Mouse (Mus musculus) neural tube, embryonic 12.5 days (tissue): ENCODE results near the gene Toe1. TPM values are rescaled to one million over a fixed set of nuclear protein-coding genes. Genes with fewer than 3 reads are reported as not detected.

Experiments used
- ATAC-seq: fragments of 200-750 bp; cut with Nextera tagmentation; 2 replicates; pipeline ENCODE4 v1.8.0; 2017; ENCODE audit warnings: low read depth, mild to moderate bottlenecking, moderate TSS enrichment, moderate library complexity; ENCODE audit not compliant: low FRiP score
- H3K27ac ChIP-seq: fragments of 300-500 bp; sonication (generic); 2 replicates; pipeline ENCODE4 v1.5.1; 2016
- H3K27me3 ChIP-seq: fragments of 300-500 bp; sonication (generic); replicated peaks from 2 replicates; pipeline ENCODE4 v1.6.1; 2016; ENCODE audit warnings: mild to moderate bottlenecking
- H3K36me3 ChIP-seq: fragments of 300-500 bp; sonication (generic); 2 replicates; pipeline ENCODE4 v1.6.1; 2016; ENCODE audit warnings: mild to moderate bottlenecking
- H3K4me1 ChIP-seq: fragments of 300-500 bp; sonication (generic); 2 replicates; pipeline ENCODE4 v1.6.1; 2016
- H3K4me2 ChIP-seq: fragments of 300-500 bp; sonication (generic); replicated peaks from 2 replicates; pipeline ENCODE4 v1.6.1; 2016; ENCODE audit warnings: mild to moderate bottlenecking
- H3K4me3 ChIP-seq: fragments of 300-500 bp; sonication (generic); 2 replicates; pipeline ENCODE4 v1.5.1; 2016
- H3K9ac ChIP-seq: fragments of 300-500 bp; sonication (generic); 2 replicates; pipeline ENCODE4 v1.6.1; 2016; ENCODE audit warnings: mild to moderate bottlenecking
- H3K9me3 ChIP-seq: fragments of 300-500 bp; sonication (generic); 2 replicates; pipeline ENCODE4 v1.6.1; 2016; ENCODE audit warnings: mild to moderate bottlenecking
- WGBS: fragments of 180-500 bp; shearing (Covaris S2); methylation state at CpG from one replicate; pipeline ENCODE4 v1.1.7; 2016; 5-methylcytosine and 5-hydroxymethylcytosine counted together
- polyA plus RNA-seq: library from polyadenylated mRNA; unstranded; fragments of >200 nt; fragmentation: Nextera tagmentation; extraction: Ambion mirVana; gene quantifications from 2 replicates; pipeline ENCODE4 v1.2.1, GENCODE M21; 2016

Toe1 gene
- polyA plus RNA-seq, 1 experiment from 2014 or later: 31.3 TPM

DNA sequence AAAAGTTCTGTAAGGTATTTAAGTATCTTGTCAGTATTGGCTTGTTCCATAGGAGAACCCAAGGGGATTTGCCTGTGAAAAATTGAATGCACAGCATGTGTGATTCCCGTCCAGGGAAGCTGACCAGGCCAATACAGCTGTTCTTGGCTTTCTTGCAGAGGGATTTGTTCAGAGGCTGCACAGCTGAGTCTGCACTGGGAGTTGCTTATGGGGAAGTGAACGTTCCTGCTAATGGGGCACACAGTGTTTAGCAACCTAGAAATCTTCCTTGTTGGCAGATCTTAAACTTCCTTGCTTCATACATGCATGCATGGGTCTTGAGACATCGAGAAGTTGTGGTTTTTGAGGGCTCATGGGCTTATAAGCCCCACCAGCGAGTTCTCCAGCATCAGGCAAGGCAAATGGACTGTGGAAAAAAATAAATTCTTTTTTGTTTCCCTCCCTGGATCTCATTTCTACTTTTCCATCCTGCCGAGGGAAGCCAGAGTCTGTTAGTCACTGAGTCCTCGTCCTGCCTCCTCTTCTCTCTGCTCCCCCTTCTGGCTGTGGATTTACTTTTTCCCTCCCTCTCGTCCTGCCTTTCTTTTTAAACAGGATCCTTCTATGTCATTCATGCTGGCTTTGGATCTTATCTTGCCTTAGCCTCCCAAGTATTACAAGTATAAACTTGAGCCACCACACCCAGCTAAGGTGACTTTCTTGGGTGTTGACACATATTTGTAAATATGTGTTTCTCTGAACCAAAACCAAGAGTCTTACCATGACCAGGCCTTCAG is 19.3 kb downstream of the Toe1 start:
- no peaks in the 10 kb centered on the region for H3K36me3 ChIP-seq
- H3K9ac ChIP-seq: no peak overlapping the region
- WGBS: 42% methylated on average over 7 of the region's 7 CpGs
- H3K4me2 ChIP-seq: no peak overlapping the region
- H3K4me1 ChIP-seq: no peaks in the 10 kb centered on the region
- H3K9me3 ChIP-seq: no peaks in the 10 kb centered on the region; the same call in 1 of the 2 replicates
- no peak for ATAC-seq
- no peak overlapping the region for H3K4me3 ChIP-seq
- H3K27me3 ChIP-seq: no peaks in the 10 kb centered on the region
- no peak overlapping the region for H3K27ac ChIP-seq

DNA sequence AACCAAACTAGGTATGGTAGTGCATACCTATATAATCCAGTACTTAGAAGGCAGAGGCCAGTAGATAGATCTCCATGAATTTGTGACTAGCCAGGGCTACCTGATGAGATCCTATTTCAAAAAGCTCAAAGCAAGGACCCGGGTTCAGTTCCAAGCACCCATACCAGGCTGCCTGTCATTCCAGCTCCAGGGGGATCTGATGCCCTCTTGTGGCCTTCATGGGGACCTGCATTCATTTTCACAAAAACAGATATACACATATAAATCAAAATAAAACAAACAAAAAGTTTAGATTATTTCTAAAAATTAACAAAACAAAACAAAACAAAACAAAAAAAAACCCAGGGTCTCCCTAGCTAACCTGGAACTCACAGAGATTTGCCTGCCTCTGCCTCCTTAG is 20.9 kb downstream of the Toe1 start:
- Histone ChIP-seq H3K4me1 (peaks cover 11% of the 10 kb centered on the region; the same call in 1 of the 2 replicates), H3K4me2 (no peak overlapping the region), H3K27ac (no peak overlapping the region), H3K36me3 (no peaks in the 10 kb centered on the region), H3K4me3 (no peak overlapping the region), H3K9me3 (no peaks in the 10 kb centered on the region; the same call in 1 of the 2 replicates), H3K9ac (no peak overlapping the region), H3K27me3 (no peaks in the 10 kb centered on the region)
- WGBS: 91% methylated on average over 1 of the region's 1 CpGs
- no peak for ATAC-seq

DNA sequence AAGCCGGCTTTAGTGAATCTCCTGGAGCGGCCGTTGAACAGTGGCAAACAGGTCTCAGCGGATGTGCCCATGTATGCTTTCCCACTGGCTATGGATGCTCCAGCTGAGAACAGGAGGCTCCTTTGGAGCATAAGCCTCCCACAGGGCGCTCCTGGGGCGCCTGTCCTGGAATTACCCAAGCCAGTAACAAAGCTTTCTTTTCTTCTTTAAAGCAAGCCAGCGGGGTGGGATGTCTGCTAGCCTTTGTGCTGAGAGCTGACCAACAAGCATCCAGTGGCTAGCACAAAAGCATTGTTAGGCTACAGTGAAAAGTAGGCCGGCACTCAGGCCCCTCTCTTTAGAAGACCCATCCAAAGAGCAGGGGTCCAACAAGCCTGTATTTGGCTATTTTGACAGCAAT is 25.3 kb downstream of the Toe1 start:
- no peaks in the 10 kb centered on the region for H3K36me3 ChIP-seq
- H3K4me3 ChIP-seq: no peak overlapping the region
- H3K4me2 ChIP-seq: no peak overlapping the region; the same call in 1 of the 2 replicates
- H3K9ac ChIP-seq: 0 out of 2 replicates have a peak overlapping the region, but pooled peaks have one; percentile 13
- no peaks in the 10 kb centered on the region for H3K27me3 ChIP-seq
- 3% methylated on average over 8 of the region's 8 CpGs for WGBS
- peaks cover 11% of the 10 kb centered on the region; the same call in 1 of the 2 replicates for H3K4me1 ChIP-seq
- no peaks in the 10 kb centered on the region; the same call in 1 of the 2 replicates for H3K9me3 ChIP-seq
- H3K27ac ChIP-seq: no peak overlapping the region
- ATAC-seq: no peak

DNA sequence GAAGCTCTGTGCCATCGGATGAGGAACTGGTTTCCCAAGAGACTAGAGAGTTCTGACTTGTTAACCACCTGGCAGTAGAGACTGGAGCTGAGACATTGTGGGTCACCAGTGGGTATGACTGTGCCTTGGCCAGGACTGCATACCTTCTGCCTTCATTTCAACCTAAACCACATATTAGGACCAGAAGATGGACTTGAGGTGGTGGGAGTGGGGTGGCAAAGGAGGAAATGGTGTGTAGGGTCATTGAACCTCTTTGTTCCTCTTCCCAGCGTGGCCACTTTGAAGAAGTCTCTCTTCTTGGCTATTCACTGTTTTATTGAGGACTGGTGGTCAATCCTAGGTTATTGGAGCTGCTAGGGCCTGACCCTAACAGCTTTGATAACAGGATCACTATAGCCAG is 26.1 kb downstream of the Toe1 start:
- WGBS: 13% methylated on average over 2 of the region's 2 CpGs
- H3K27me3 ChIP-seq: no peaks in the 10 kb centered on the region
- no peak overlapping the region for H3K4me2 ChIP-seq
- no peaks in the 10 kb centered on the region for H3K36me3 ChIP-seq
- H3K9me3 ChIP-seq: no peaks in the 10 kb centered on the region; the same call in 1 of the 2 replicates
- no peak overlapping the region for H3K27ac ChIP-seq
- ATAC-seq: no peak
- peaks cover 11% of the 10 kb centered on the region; the same call in 1 of the 2 replicates for H3K4me1 ChIP-seq
- no peak overlapping the region for H3K9ac ChIP-seq
- no peak overlapping the region for H3K4me3 ChIP-seq

DNA sequence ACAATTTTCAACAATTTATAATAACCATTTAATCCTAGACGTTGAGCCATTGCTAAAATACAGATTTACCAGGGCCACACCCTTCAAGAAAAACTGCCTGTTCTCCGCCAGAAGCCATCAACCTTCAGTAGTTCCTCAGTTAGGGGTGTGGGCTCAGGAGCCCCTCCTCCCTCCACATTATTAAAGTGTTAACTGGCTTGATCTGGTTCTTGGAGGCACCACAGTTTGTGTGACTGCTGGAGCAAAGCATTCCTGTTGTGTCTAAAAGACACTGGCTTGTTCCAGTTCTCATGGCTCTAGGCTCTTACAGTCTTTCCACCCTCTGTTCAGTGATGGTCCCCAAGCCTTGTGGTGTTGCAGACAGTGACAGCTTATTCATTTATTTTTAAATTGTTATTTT is 26.9 kb downstream of the Toe1 start:
- Histone ChIP-seq H3K27ac (no peak overlapping the region), H3K27me3 (no peaks in the 10 kb centered on the region), H3K4me2 (no peak overlapping the region), H3K9me3 (no peaks in the 10 kb centered on the region), H3K4me1 (peaks cover 11% of the 10 kb centered on the region; the same call in 1 of the 2 replicates), H3K4me3 (no peak overlapping the region), H3K9ac (no peak overlapping the region), H3K36me3 (no peaks in the 10 kb centered on the region)
- no peak for ATAC-seq
- WGBS: 73% methylated on average over 2 of the region's 2 CpGs

DNA sequence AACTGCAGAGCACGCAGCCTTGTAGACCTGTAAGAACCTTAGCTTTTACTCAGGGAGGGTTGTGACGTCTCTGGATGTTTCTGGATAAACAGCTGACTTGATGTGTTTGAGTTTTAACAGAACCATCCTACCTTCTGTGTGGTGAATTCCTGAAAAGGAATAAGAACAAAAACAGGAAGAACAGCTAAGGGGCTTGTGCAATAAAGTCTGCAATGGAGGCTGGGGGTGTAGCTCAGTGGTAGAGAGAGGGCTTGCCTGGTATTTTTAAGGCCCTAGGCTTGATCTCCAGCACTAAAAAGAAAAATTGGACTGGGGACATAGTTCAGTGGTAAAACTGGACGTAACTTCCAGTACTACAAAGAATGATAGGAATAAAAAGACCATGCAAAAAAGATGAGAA is 30.4 kb downstream of the Toe1 start:
- Histone ChIP-seq H3K9me3 (no peaks in the 10 kb centered on the region), H3K27me3 (no peaks in the 10 kb centered on the region), H3K36me3 (no peaks in the 10 kb centered on the region), H3K4me1 (peaks cover 5% of the 10 kb centered on the region; the same call in 1 of the 2 replicates), H3K4me2 (no peak overlapping the region), H3K27ac (no peak overlapping the region), H3K9ac (no peak overlapping the region), H3K4me3 (no peak overlapping the region)
- 79% methylated on average over 3 of the region's 3 CpGs for WGBS
- ATAC-seq: no peak

DNA sequence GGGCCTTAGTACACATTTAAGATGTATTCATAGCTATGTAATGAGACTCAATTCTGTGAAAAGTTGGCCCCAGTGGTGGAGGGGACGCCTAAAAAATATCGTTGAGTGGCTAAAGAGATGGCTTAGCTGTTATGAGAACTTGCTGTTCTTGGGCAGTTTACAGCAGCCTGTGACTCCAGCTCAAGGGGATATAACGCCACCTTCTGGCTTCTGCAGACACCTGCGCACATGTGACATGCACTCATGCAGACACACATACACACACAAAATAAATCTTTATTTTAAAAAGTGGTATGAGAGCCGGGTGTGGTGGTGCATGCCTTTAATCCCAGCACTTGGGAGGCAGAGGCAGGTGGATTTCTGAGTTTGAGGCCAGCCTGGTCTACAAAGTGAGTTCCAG is 31.0 kb downstream of the Toe1 start:
- Histone ChIP-seq H3K9me3 (no peaks in the 10 kb centered on the region), H3K27me3 (no peaks in the 10 kb centered on the region), H3K9ac (no peak overlapping the region), H3K36me3 (no peaks in the 10 kb centered on the region), H3K4me2 (no peak overlapping the region), H3K4me1 (no peaks in the 10 kb centered on the region), H3K27ac (no peak overlapping the region), H3K4me3 (no peak overlapping the region)
- ATAC-seq: no peak
- 96% methylated on average over 5 of the region's 5 CpGs for WGBS

DNA sequence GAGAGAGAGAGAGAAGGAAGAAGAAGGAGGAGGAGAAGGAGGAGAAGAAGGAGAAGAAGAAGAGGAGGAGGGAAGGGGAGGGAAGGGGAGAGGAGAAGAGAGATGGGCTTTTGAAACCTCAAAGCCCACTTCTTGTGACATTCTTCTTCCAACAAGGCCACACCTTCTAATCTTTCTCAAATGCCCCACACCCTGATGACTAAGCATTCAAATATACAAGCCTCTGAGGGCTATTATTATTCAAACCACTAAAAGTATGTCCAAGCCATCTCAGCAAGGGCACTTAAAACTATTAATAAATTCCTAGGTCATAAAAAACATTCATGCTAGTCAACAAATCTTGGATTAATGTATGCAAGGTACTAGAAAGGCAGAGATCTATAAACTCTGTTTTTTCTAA is 38.4 kb downstream of the Toe1 start:
- no peak for ATAC-seq
- H3K4me1 ChIP-seq: no peaks in the 10 kb centered on the region
- H3K4me2 ChIP-seq: no peak overlapping the region
- H3K27me3 ChIP-seq: no peaks in the 10 kb centered on the region
- H3K4me3 ChIP-seq: no peak overlapping the region
- no peak overlapping the region for H3K27ac ChIP-seq
- H3K9me3 ChIP-seq: no peaks in the 10 kb centered on the region
- no peak overlapping the region for H3K9ac ChIP-seq
- H3K36me3 ChIP-seq: no peaks in the 10 kb centered on the region

DNA sequence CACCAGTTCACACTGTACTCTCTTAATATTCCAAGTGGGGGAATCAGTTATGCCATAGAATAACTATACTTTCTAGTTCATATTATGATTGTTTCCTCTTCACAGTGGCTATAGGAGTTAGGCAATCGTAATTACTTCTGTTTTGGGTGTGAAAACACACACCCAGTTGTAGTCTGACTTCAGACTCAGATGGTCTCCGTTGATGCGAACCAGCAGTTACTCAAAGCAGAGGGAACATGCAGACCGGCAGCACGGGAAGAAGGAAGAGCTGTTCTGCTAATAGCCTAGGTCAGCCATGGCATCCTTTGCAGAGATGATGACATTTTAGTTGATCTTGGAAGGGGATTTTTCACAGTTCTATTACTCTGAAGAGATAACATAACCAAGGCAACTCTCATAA is 38.9 kb downstream of the Toe1 start:
- H3K4me3 ChIP-seq: no peak overlapping the region
- H3K27ac ChIP-seq: no peak overlapping the region
- no peak overlapping the region for H3K4me2 ChIP-seq
- H3K9me3 ChIP-seq: no peaks in the 10 kb centered on the region
- no peak for ATAC-seq
- no peak overlapping the region for H3K9ac ChIP-seq
- WGBS: 86% methylated on average over 5 of the region's 5 CpGs
- no peaks in the 10 kb centered on the region for H3K36me3 ChIP-seq
- no peaks in the 10 kb centered on the region for H3K27me3 ChIP-seq
- no peaks in the 10 kb centered on the region for H3K4me1 ChIP-seq

DNA sequence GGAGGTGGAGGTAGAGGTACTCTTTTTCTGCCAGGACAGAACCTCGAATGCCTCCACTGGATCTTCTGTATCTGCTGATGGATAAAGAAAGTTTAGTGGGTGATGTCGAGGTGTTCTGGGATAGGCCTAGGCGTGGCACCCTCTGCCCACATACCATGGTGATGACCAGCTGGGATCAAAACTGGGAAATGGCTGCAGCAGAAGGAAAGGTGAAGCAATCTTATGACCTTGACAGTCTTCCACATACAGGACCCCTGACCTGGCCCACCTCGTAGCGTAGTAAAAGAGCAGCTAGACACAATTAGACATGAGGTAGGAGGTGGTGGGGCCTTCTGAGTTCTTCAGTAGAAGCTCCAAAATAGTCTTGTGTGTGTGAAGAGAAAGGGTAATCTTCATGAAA is 43.4 kb downstream of the Toe1 start:
- Histone ChIP-seq H3K4me2 (no peak overlapping the region), H3K27me3 (no peaks in the 10 kb centered on the region), H3K9ac (no peak overlapping the region), H3K36me3 (no peaks in the 10 kb centered on the region), H3K27ac (no peak overlapping the region), H3K4me1 (no peaks in the 10 kb centered on the region), H3K4me3 (no peak overlapping the region), H3K9me3 (no peaks in the 10 kb centered on the region)
- ATAC-seq: no peak
- 94% methylated on average over 5 of the region's 5 CpGs for WGBS

DNA sequence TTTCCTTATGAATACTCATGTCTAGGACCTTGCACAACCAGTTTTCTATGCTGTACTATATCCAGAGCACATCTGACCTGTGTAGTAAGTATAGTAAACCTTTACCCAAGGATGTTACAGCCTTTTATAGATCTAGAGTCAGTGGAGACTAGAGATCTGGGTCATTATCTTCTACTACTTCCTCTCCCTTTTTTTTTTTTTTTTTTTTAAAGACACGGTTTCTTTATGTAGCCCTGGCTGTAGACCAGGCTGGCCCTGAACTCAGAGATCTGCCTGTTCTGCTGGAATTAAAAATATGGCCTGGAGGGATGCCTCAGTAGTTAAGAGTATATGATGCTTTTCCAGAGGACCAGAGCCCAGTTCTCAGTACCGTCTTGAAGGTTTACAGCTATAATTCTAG is 45.5 kb downstream of the Toe1 start:
- H3K4me1 ChIP-seq: no peaks in the 10 kb centered on the region
- no peak for ATAC-seq
- H3K9me3 ChIP-seq: no peaks in the 10 kb centered on the region
- H3K4me3 ChIP-seq: no peak overlapping the region
- H3K9ac ChIP-seq: no peak overlapping the region
- H3K27me3 ChIP-seq: no peaks in the 10 kb centered on the region
- WGBS: 85% methylated on average over 2 of the region's 2 CpGs
- H3K4me2 ChIP-seq: no peak overlapping the region
- H3K27ac ChIP-seq: no peak overlapping the region
- H3K36me3 ChIP-seq: no peaks in the 10 kb centered on the region

DNA sequence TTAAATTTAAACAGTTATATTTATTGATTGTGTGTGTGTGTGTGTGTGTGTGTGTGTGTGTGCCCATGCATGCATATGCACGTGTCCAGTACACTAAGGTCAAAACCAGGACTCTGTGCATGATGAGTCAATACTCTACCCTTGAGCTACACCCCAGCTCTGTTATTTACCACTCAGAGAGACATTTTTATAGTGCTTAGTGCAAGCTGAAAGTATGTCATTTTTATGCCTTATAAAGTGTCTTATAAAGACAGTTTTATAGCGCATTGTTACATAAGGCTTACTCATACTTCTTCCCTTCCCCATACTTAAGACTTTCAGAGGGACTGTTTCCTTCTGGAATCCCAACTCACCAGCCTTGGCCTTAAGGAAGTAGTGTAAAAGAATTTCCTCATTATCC is 57.7 kb downstream of the Toe1 start:
- 93% methylated on average over 2 of the region's 2 CpGs for WGBS
- H3K27me3 ChIP-seq: no peaks in the 10 kb centered on the region
- no peaks in the 10 kb centered on the region for H3K9me3 ChIP-seq
- H3K4me2 ChIP-seq: no peak overlapping the region
- H3K4me1 ChIP-seq: no peaks in the 10 kb centered on the region
- no peak overlapping the region for H3K9ac ChIP-seq
- no peak overlapping the region for H3K4me3 ChIP-seq
- no peak for ATAC-seq
- H3K36me3 ChIP-seq: no peaks in the 10 kb centered on the region
- no peak overlapping the region for H3K27ac ChIP-seq
